Mouse (Mus musculus) bone marrow, adult 2 months (tissue): ENCODE data around the gene Gm10974.

Experiments
- CTCF ChIP-seq: fragments of 200-500 bp; IDR thresholded peaks from 2 replicates; pipeline ENCODE4 v1.5.1; 2011; ENCODE audit warnings: low read length, control low read depth; ENCODE audit not compliant: control insufficient read depth, insufficient read depth
- POLR2A ChIP-seq: fragments of 200-500 bp; IDR thresholded peaks from 2 replicates; pipeline ENCODE4 v1.6.1; 2011; ENCODE audit warnings: low read depth, mild to moderate bottlenecking, control low read depth, low read length, borderline replicate concordance; ENCODE audit not compliant: control insufficient read depth

DNA sequence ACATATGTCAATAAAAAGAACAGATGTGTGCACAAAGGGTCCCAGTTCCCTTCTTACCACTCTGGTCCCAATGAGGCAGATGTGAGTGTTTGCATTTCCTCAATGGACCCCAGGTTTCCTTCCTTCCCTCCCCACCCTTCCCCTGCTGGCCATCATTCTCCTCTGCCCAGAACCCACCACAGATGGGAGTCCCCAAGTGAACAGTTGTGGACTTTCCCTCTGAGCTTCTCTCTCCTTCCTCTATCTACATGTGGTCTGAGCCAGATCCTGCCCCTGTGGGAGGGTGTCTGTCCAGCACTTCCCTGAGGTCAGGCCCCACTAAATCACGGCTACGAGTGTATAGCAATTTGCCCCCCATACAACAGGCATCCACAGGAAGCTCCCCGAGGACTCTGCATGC lies 10.8 kb upstream of the Gm10974 start:
- no peak for TF ChIP-seq POLR2A
- no peak for TF ChIP-seq CTCF
